Mouse (Mus musculus) intestine, embryonic 14.5 days (tissue): ENCODE data around the gene Cirbp. TPM values are rescaled to one million over a fixed set of nuclear protein-coding genes. Genes with fewer than 3 reads are reported as not detected.
A peak's percentile ranks its signal among the peaks of the same experiment; 100 is the strongest.

Experiments
- ATAC-seq: fragments of 200-750 bp; cut with Nextera tagmentation; replicated peaks from 2 replicates; pipeline ENCODE4 v1.8.0; 2017; ENCODE audit warnings: low read depth, moderate number of reproducible peaks, moderate TSS enrichment, moderate library complexity; ENCODE audit not compliant: low FRiP score, low TSS enrichment
- DNase-seq: peaks from one replicate; pipeline ENCODE4 v3.0.0-alpha.2; 2018; ENCODE audit warnings: low spot score
- H3K27ac ChIP-seq: fragments of 300-500 bp; sonication (generic); 2 replicates; pipeline ENCODE4 v1.5.1; 2014; ENCODE audit warnings: low read depth, mild to moderate bottlenecking, control low read depth
- H3K27me3 ChIP-seq: fragments of 300-500 bp; sonication (generic); replicated peaks from 2 replicates; pipeline ENCODE4 v1.6.1; 2014; ENCODE audit warnings: low read length, control low read depth; ENCODE audit not compliant: control insufficient read depth, insufficient read depth
- H3K36me3 ChIP-seq: fragments of 300-500 bp; sonication (generic); 2 replicates; pipeline ENCODE4 v1.6.1; 2014; ENCODE audit warnings: low read length, control low read depth; ENCODE audit not compliant: control insufficient read depth, insufficient read depth
- H3K4me1 ChIP-seq: fragments of 300-500 bp; sonication (generic); replicated peaks from 2 replicates; pipeline ENCODE4 v1.6.1; 2014; ENCODE audit warnings: low read length, control low read depth, mixed read lengths; ENCODE audit not compliant: control insufficient read depth, insufficient read depth
- H3K4me2 ChIP-seq: fragments of 300-500 bp; sonication (generic); 2 replicates; pipeline ENCODE4 v1.6.1; 2014; ENCODE audit warnings: low read length
- H3K4me3 ChIP-seq: fragments of 300-500 bp; sonication (generic); 2 replicates; pipeline ENCODE4 v1.5.1; 2014; ENCODE audit warnings: low read depth, low read length, control low read depth, mixed read lengths
- H3K9ac ChIP-seq: fragments of 300-500 bp; sonication (generic); 2 replicates; pipeline ENCODE4 v1.6.1; 2014; ENCODE audit warnings: mild to moderate bottlenecking, low read length
- H3K9me3 ChIP-seq: fragments of 300-500 bp; sonication (generic); 2 replicates; pipeline ENCODE4 v1.6.1; 2016; ENCODE audit warnings: low read length, control low read depth; ENCODE audit not compliant: control insufficient read depth
- WGBS: fragments of 180-500 bp; shearing (Covaris S2); extraction: QIAGEN DNeasy Blood & Tissue Kit; methylation state at CpG from one replicate; pipeline ENCODE4 v1.1.7; 2014; 5-methylcytosine and 5-hydroxymethylcytosine counted together
- polyA plus RNA-seq: library from polyadenylated mRNA; unstranded; fragments of >200 nt; fragmentation: Nextera tagmentation; extraction: Ambion mirVana; gene quantifications from 2 replicates; pipeline ENCODE4 v1.2.1, GENCODE M21; 2014

Gene Cirbp
- polyA plus RNA-seq, 1 experiment from 2014 or later, result 81.6 TPM

DNA sequence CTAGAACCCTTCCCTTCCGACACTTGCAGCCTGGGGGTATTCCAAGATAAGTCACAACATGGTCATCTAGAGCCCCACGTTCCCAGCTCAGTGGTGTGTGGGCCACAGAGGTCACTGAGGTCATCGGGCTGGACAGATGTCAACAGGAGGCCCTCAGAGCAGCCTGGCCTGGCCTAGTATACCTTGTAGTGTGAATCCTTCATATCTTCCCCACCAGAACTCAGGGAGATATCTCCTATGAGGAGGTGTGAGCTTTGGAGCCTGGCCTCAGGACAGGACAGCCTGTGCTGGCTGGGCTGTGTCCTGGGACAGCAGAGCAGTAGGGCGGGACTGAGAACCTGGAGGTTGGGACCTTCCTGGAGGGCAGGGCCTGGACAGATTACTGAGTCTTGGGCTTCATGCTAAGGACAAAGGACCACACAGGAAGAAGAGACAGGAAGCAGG is 19.2 kb upstream of the Cirbp start:
- no peak overlapping the region; the same call in 1 of the 2 replicates for H3K4me2 ChIP-seq
- 79% methylated on average over 4 of the region's 4 CpGs for WGBS

DNA sequence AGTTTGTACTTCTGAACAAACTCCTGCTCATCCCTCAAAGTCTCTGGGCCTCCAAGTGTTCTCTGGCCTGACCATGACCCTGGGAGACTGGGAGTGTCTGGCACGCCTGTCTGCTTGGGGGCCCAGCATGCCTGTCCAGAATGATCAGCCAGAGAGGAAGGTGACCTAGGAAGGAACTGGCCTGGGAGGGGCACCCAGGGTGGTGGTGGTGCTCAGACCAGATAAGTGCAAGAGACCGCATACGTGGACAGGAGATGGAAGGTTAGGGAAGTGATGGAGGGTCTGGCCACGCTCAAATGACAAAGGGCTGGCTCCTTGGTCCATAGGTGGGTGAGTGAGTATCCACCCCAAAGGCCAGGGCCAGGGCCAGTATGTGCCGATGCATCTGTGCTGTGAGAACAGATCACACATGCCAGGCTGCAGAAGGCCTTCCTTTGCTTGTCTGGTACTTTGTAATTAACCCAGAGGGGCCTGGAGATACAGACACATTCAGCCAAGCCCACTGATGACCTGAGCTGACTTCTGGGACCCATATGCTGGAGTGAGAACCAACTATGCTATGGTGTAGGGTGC is 18.6 kb upstream of the Cirbp start:
- Histone ChIP-seq H3K9me3 (no peaks in the 10 kb centered on the region), H3K4me3 (no peak overlapping the region), H3K36me3 (peaks cover 46% of the 10 kb centered on the region), H3K27ac (peak overlapping the region; percentile 99), H3K9ac (no peak overlapping the region), H3K4me1 (peaks cover 28% of the 10 kb centered on the region), H3K4me2 (peak overlapping the region; percentile 54), H3K27me3 (no peaks in the 10 kb centered on the region)
- WGBS, result 61% methylated on average over 5 of the region's 5 CpGs
- no peak for ATAC-seq
- peak; percentile 65 for DNase-seq

More for the DNA sequence above, 19.2 kb upstream of the Cirbp start:
- Histone ChIP-seq H3K4me3 (no peak overlapping the region), H3K9ac (0 out of 2 replicates have a peak overlapping the region, but pooled peaks have one; percentile 25), H3K9me3 (no peaks in the 10 kb centered on the region), H3K27me3 (no peaks in the 10 kb centered on the region), H3K27ac (peak overlapping the region; percentile 99), H3K4me1 (peaks cover 28% of the 10 kb centered on the region), H3K36me3 (peaks cover 40% of the 10 kb centered on the region)
- DNase-seq (no peak), ATAC-seq (no peak)

DNA sequence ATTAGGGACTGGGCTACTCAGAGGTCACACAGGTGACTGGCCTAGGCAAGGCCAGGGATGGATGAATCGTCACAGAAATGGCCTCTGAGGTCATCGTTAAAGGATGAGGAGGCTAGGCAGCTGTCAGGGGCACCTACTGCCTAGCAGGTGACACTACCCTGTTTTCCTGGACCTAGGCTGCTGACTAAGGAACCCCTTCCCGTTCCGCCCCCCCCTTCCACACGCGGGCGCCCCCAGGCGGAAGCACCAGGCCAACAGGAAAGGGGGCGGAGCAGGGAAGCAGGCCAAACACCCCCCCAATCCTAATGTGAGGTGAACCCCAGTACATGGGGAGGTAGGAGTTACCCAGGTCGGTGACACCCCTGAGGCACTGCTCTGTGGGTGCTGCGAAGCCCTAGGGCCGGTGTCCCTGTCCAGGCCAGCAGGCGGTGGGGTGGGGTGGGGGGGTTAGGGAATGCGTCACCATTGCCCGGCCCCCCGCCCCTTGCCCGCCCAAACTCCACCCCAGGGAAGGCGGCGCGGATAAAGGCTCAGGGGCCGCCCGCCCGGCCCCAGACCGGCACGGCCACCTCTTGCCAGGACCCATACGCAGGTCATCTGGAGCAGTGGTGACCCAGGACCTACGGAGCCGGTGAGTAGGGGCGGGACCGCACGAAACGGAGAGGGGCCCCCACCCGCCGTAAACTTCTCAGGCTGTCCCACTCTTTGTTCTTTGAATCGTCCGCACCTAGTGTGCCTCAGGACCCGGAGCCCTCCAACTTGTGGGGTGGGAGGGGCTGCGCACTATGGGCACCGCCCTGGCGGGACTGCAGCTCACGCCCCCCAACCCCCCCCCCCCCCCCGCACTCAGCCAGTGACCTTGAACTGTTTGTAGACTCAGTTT is 17.8 kb upstream of the Cirbp start, which contains the start of gene Midn:
TSS of gene Midn (plus strand) at position 554 of the 883 bp plus-strand sequence.
- H3K27ac ChIP-seq, result peak within 1 kb of the TSS; percentile 99
- peaks cover 53% of the 10 kb centered on the region for H3K36me3 ChIP-seq
- H3K27me3 ChIP-seq, result no peaks in the 10 kb centered on the region
- no peaks in the 10 kb centered on the region for H3K9me3 ChIP-seq
- peak within 1 kb of the TSS; percentile 93 for H3K4me3 ChIP-seq
- H3K4me1 ChIP-seq, result peaks cover 32% of the 10 kb centered on the region
- DNase-seq, result peak; percentile 93
- H3K4me2 ChIP-seq, result peak within 1 kb of the TSS; percentile 54
- under 1% methylated on average over 34 of the region's 42 CpGs for WGBS
- peak within 1 kb of the TSS; percentile 96 for H3K9ac ChIP-seq
- peak; percentile 46 for ATAC-seq

DNA sequence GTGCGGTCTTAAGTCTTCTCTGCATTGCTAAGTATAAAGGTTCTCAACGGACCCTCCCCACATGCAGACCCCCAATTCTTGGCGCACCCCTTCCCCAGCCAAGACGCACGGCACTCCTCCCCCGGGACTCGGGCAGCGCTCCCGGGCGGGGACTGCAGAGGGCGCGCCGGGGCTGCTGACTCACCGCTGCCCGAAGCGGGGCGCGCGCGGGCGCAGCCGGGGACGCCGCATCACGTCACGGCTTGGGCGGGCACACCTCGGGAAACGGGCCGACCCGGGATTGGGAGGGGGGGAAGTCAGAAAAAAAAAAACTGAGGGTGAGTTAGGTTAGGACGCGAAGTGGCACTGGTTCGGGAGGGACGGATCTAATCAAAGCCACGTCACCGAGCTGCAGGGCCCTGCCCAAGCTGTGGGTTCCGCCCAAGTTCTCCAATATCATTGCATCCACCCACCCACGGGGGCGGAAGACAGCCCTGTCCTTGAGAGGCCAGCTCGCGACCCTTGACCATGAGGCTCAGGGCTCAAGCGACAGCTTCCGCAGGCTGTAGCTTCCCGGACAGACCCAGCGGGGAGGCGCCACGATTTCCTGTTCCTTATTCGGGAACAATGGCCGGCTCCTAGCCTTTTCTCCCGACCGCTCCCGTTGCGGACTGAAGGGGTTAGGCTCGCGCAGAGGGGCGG is 17.0 kb upstream of the Cirbp start:
- Histone ChIP-seq H3K4me2 (peak overlapping the region; percentile 54), H3K9me3 (no peaks in the 10 kb centered on the region), H3K27ac (peak overlapping the region; percentile 99), H3K4me3 (peak overlapping the region; percentile 93), H3K4me1 (peaks cover 35% of the 10 kb centered on the region), H3K36me3 (peaks cover 56% of the 10 kb centered on the region), H3K27me3 (no peaks in the 10 kb centered on the region), H3K9ac (peak overlapping the region; percentile 96)
- WGBS, result under 1% methylated on average over 57 of the region's 57 CpGs
- peak; percentile 95 for DNase-seq
- ATAC-seq, result peak; percentile 25

DNA sequence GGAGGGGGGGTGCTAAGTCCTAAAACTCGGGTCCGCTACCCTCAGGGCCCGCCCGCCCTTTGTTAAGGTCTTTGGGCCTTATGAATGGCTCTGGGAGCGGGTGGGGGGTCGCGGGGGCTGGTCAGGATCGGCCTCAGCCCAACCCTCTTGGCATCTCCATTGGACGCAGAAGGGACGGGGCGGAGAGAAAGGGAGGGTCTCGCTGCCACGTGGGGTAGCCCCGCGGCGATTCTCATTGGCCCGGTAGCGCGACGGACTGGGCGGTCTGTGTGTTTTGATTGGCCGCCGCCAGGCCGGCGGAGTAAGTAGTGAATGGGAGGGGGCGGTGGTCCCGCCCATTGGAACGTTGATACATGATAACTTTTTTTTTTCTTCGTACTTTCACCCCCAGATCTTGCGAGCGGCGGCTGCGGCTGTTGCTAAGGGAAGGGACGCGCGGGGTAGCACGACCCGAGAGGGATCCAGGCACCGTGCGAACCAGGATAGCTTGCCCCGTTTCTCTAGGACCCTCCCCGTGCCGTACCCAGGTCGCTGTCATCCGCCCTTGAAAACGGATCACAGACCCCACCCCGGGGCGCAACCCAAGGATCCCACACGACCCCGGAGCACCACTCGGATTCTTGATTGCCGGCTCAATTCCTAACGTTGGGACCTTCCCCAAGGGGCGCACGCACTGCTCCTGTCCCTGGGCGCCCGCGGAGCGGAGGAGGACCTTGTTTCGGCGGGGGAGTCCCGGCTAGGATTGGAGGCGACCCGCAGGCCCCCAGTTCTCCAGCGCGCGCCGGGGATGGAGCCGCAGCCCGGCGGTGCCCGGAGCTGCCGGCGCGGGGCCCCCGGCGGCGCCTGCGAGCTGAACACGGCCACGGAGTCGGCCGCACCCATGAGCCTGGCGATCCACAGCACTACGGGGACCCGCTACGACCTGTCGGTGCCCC is 16.2 kb upstream of the Cirbp start:
- Histone ChIP-seq H3K27me3 (no peaks in the 10 kb centered on the region), H3K36me3 (peaks cover 56% of the 10 kb centered on the region), H3K9me3 (no peaks in the 10 kb centered on the region), H3K4me1 (peaks cover 42% of the 10 kb centered on the region), H3K27ac (peak overlapping the region; percentile 99), H3K4me2 (peak overlapping the region; percentile 98), H3K9ac (peak overlapping the region; percentile 99), H3K4me3 (peak overlapping the region; percentile 93)
- WGBS, result under 1% methylated on average over 88 of the region's 88 CpGs
- DNase-seq (peak; percentile 98), ATAC-seq (peak; percentile 82)

DNA sequence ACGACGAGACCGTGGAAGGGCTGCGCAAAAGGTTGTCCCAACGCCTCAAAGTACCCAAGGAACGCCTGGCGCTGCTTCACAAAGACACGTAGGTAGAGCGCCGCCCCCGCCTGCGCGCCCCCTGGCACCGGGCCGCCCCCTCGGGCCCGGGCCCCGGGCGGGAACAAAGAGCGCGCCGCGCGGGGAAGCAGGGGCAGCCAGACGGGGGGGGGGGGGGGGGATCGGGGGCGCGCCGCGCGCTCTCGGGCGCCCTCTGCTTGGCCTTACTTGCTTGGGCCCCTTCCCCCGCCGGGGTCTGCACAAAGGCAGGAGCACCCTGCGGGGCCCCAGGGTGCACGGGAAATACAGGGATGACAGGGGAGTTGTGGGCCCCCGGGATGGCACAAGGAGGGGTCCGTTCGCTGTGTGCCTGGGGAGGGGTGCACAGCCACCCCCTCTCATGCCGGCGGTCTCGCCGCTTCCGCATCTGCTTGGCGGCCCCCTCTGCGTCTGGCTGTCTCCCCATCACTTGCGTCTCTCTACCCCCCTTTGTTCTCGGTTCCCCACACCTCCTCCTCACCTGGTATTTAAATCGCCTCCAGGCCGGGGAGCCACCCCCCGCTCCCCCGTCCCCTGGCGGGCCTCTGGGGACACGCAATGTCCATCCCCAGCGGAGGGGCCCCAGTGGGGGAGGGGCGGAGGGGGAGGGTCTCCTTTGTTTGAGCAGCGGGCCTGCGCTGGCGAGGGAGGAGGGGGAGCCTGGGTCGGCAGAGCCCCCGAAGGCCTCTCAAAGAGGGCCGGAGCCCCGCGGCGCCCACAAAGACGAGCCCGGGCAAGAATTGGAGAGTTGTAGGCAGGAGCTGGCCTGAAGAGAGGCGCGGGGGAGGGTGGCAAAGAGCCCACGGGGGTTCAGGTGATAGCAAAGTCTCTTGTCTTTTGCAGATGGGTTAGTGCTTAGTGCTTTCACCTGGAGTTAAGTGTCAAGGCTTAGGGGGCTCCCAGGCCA is 15.3 kb upstream of the Cirbp start:
- 2% methylated on average over 47 of the region's 71 CpGs for WGBS
- peak overlapping the region; percentile 99 for H3K9ac ChIP-seq
- H3K4me3 ChIP-seq, result peak overlapping the region; percentile 93
- peak; percentile 92 for DNase-seq
- H3K27ac ChIP-seq, result peak overlapping the region; percentile 99
- H3K27me3 ChIP-seq, result no peaks in the 10 kb centered on the region
- ATAC-seq, result no peak
- H3K36me3 ChIP-seq, result peaks cover 58% of the 10 kb centered on the region
- H3K4me1 ChIP-seq, result peaks cover 47% of the 10 kb centered on the region
- H3K4me2 ChIP-seq, result peak overlapping the region; percentile 98
- no peaks in the 10 kb centered on the region for H3K9me3 ChIP-seq
